Mouse (Mus musculus) small intestine, adult 2 months (tissue): ENCODE measurements around the gene Nsmce4a. TPM values are rescaled to one million over a fixed set of nuclear protein-coding genes. Genes with fewer than 3 reads are reported as not detected.

Source experiments
- H3K27ac ChIP-seq: fragments of 200-500 bp; 2 replicates; pipeline ENCODE4 v1.5.1; 2012; ENCODE audit warnings: low read depth, low read length, control low read depth, inconsistent platforms; ENCODE audit not compliant: insufficient read depth
- H3K27me3 ChIP-seq: fragments of 200-500 bp; 2 replicates; pipeline ENCODE4 v1.6.1; 2012; ENCODE audit warnings: mild to moderate bottlenecking, moderate library complexity, low read length, inconsistent platforms; ENCODE audit not compliant: control insufficient read depth, insufficient read depth
- H3K36me3 ChIP-seq: fragments of 200-500 bp; 2 replicates; pipeline ENCODE4 v1.6.1; 2012; ENCODE audit warnings: mild to moderate bottlenecking, low read length, control low read depth, inconsistent platforms; ENCODE audit not compliant: control insufficient read depth, insufficient read depth
- H3K4me1 ChIP-seq: fragments of 200-500 bp; 2 replicates; pipeline ENCODE4 v1.6.1; 2012; ENCODE audit warnings: low read length, inconsistent platforms, mixed read lengths; ENCODE audit not compliant: control insufficient read depth, insufficient read depth, insufficient read length
- H3K4me3 ChIP-seq: fragments of 200-500 bp; 2 replicates; pipeline ENCODE4 v1.5.1; 2012; ENCODE audit warnings: low read depth, mild to moderate bottlenecking, control low read depth, inconsistent platforms, low read length, moderate library complexity
- CTCF ChIP-seq: fragments of 200-500 bp; IDR thresholded peaks from 2 replicates; pipeline ENCODE4 v1.5.1; 2012; ENCODE audit warnings: low read depth, mild to moderate bottlenecking, control low read depth, inconsistent platforms, low read length, moderate library complexity, mixed read lengths; ENCODE audit not compliant: insufficient replicate concordance, insufficient read length; ENCODE audit errors: extremely low read depth
- POLR2A ChIP-seq: fragments of 200-500 bp; IDR thresholded peaks from 2 replicates; pipeline ENCODE4 v1.6.1; 2012; ENCODE audit warnings: low read depth, mild to moderate bottlenecking, control low read depth, inconsistent platforms, low read length, moderate library complexity
- WGBS: fragments of 180-500 bp; shearing (Covaris S2); methylation state at CpG from one replicate; pipeline ENCODE4 v1.1.7; 2018; 5-methylcytosine and 5-hydroxymethylcytosine counted together
- polyA plus RNA-seq: library from polyadenylated mRNA; depleted of rRNA; stranded (reverse); fragments of >200 nt; gene quantifications from 2 replicates; pipeline ENCODE4 v1.2.3, GENCODE M21; 2012

The Nsmce4a gene
- polyA plus RNA-seq, 1 experiment, result 62.9 TPM

DNA sequence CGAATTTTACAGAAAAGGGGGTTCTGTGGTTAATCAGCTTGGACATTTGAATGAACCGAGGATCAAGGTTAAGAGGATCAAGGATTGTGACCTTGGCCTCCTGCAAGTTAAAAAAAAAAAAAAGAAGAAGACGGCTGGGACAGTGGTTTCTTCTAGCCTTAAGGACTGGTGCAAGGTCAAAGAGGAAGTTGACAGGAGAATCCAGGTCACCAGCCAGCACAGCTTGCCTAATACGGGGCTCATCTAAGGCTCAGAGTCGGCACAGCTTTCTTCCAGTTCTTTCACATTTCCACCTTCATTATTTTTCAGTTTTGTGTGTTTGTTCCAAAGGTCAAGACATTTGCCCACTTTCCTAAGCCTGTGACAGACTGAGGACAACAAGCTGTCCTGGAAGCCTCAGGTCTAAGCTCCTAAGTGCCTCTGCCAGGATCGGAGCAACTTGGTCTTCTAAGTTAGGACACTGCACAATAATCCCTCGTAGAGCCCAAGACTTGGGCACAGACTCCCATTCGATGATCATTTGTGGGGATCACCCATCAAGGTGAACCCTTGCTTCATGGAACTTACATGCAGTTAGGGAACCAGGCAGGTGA lies 18.0 kb upstream of the Nsmce4a start:
- H3K4me3 ChIP-seq, result no peak overlapping the region
- no peaks in the 10 kb centered on the region for H3K36me3 ChIP-seq
- WGBS, result 47% methylated on average over 8 of the region's 8 CpGs
- no peak overlapping the region for H3K27ac ChIP-seq
- H3K4me1 ChIP-seq, result peaks cover 12% of the 10 kb centered on the region; the same call in 1 of the 2 replicates
- no peak for TF ChIP-seq POLR2A
- no peak for TF ChIP-seq CTCF
- H3K27me3 ChIP-seq, result no peaks in the 10 kb centered on the region

DNA sequence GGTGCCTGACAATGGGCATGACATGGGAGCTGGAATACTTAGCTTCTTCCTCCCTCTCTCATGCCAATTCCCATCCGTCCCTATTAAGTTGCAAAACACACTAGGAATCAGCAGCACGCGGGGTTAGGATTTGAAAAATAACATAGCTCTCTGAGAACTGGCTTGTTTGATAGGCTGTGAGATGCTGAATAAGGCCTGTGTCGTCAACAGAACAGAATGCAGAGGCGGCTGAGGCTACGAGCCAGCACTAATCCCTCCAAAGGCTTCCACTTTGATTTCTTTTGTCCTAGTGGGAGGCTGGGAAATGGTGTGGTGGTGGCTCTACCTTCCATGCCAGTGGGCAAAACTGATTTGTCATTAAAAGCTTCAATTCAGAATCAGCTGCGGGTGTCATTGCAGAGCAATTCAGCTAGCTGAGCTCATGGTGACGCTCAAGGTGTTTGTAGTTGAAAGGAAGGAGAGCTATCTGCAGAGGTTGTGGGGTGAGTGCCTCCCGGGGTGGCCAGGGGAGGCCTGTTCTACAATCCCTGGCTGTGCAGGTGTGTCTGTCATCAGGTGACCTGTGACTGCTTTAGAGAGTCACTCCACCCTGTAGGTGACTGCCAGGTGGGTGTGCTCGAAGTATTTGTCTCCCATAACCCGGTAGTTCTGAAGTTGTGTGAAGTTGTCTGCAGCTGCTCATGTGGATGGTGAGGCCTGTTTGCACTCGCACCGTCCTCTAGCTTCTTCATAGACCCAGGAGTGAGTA lies 17.3 kb upstream of the Nsmce4a start:
- Histone ChIP-seq H3K36me3 (no peaks in the 10 kb centered on the region), H3K27me3 (no peaks in the 10 kb centered on the region), H3K4me3 (no peak overlapping the region), H3K27ac (no peak overlapping the region; the same call in 1 of the 2 replicates), H3K4me1 (peaks cover 12% of the 10 kb centered on the region; the same call in 1 of the 2 replicates)
- TF ChIP-seq POLR2A (no peak), CTCF (no peak)
- WGBS, result 52% methylated on average over 13 of the region's 13 CpGs

DNA sequence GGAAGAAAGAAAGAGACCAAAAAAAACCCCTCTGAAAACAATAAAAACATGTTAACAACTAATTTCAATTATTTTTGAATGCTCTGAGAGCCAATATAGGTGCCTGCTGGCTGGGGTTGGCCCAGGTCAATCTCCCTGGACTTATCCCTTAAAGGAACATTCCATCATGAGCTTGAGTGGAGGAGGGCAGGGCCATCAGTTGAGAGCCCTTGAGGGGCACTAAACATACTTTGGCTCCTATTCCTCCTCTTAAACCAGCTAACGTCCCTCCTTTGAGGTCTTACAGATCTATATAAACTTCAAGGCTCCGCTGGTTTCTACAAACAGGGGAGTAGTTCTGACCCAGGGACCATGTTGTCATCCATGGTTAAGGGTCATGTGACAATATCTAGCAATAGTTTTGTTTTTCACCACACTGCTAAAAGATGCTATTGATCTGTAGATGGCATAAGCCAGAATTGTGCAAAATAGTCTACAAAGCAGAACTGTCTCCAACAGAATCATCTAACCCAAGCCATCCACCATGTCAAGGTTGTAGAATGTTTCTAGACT lies 13.7 kb upstream of the Nsmce4a start:
- TF ChIP-seq POLR2A (no peak), CTCF (no peak)
- Histone ChIP-seq H3K4me3 (no peak overlapping the region), H3K27ac (no peak overlapping the region), H3K27me3 (no peaks in the 10 kb centered on the region), H3K4me1 (peaks cover 10% of the 10 kb centered on the region; the same call in 1 of the 2 replicates), H3K36me3 (no peaks in the 10 kb centered on the region)
- 87% methylated on average over 2 of the region's 2 CpGs for WGBS

DNA sequence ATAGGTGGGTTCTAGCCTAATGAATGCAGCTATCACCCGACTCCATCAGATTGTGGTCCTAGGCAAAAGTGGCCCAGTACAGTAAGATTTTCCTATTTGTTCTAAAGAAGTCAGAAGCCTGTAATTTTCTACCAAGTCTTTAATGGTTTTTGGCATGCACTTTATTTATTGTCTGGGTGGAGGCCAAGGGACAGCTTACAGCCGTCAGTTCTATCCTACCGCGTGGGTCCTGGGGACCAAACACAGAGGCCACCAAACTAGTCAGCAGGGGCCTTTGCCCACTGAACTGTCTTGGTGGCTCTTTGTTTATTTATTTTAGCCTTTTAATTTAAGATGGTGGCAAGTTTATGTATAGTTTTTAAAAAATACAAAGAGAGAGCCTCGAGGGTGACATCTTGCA lies 5.7 kb upstream of the Nsmce4a start:
- TF ChIP-seq CTCF, result no peak
- TF ChIP-seq POLR2A, result no peak
- no peaks in the 10 kb centered on the region for H3K27me3 ChIP-seq
- 38% methylated on average over 5 of the region's 5 CpGs for WGBS
- peaks cover 13% of the 10 kb centered on the region for H3K4me1 ChIP-seq
- H3K4me3 ChIP-seq, result no peak overlapping the region
- H3K27ac ChIP-seq, result no peak overlapping the region
- H3K36me3 ChIP-seq, result no peaks in the 10 kb centered on the region

DNA sequence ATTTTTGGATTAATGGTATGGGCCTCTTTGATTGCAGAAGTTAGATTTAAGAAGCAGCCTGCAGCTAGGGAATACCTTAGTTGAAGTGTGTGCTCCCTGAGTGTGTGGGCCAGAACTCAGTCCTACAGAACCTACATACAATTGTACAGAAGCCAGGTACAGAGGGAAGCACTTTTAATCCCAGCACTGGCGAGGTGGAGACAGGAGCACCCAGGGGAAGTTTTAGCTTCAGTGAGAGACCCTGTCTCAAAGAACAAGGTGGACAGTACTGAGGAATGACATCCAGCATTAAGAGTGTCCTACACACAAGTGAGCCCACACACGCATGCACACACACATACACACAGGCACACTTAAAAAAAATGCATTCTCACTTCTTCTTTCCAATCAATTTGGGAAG lies 5.1 kb upstream of the Nsmce4a start:
- 86% methylated on average over 2 of the region's 2 CpGs for WGBS
- Histone ChIP-seq H3K27me3 (no peaks in the 10 kb centered on the region), H3K4me3 (no peak overlapping the region), H3K36me3 (no peaks in the 10 kb centered on the region), H3K27ac (no peak overlapping the region), H3K4me1 (peaks cover 13% of the 10 kb centered on the region)
- TF ChIP-seq CTCF, result no peak
- no peak for TF ChIP-seq POLR2A

GRCm38 (mm10) chr7:130577388-130578003 lies 4.6 kb upstream of the Nsmce4a start, which contains the start of gene Tacc2:
Gene Tacc2, plus strand, starts transcription at chr7:130577438.
- Histone ChIP-seq H3K27ac (peak within 1 kb of the TSS; percentile 31; the same call in 1 of the 2 replicates), H3K27me3 (no peaks in the 10 kb centered on the region), H3K4me3 (peak within 1 kb of the TSS; percentile 71), H3K4me1 (peaks cover 13% of the 10 kb centered on the region), H3K36me3 (no peaks in the 10 kb centered on the region)
- TF ChIP-seq CTCF, result no peak
- no peak for TF ChIP-seq POLR2A
- WGBS, result 18% methylated on average over 15 of the region's 15 CpGs

- Histone ChIP-seq H3K4me3 (peak overlapping the region; percentile 71), H3K27me3 (no peaks in the 10 kb centered on the region), H3K36me3 (no peaks in the 10 kb centered on the region), H3K27ac (no peak overlapping the region), H3K4me1 (peaks cover 13% of the 10 kb centered on the region)
- TF ChIP-seq POLR2A (no peak), CTCF (no peak)
- WGBS, result 4% methylated on average over 10 of the region's 10 CpGs
Measured at GRCm38 (mm10) chr7:130576981-130577380, 4.1 kb upstream of the Nsmce4a start.
